Mouse (Mus musculus) left cerebral cortex, adult 9 months (tissue): ENCODE data around the gene Lsamp.

ENCODE experiments used
- DNase-seq, 2 experiments: peaks; one replicate each; pipeline ENCODE4 v3.0.0; 2022; ENCODE audit warnings: low spot score in 2 of 2

The Lsamp gene

DNA sequence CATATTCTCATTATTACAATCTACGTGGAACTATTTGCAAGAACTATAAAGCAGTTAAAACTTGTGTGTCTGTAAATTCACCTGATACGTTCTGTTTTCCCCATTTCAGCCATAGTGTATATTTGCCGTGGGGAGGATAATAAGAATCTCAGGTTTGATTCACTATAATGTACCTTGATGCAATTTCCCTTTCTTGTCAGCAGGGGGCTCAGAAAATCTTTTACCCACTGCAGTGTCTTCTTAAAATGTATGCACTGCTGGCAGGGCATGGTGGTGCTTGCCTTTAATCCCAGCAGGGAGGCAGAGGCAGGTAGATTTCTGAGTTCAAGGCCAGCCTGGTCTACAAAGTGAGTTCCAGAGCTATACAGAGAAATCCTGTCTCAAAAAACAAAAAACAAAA is 287.7 kb downstream of the Lsamp start:
- DNase-seq = no peak

DNA sequence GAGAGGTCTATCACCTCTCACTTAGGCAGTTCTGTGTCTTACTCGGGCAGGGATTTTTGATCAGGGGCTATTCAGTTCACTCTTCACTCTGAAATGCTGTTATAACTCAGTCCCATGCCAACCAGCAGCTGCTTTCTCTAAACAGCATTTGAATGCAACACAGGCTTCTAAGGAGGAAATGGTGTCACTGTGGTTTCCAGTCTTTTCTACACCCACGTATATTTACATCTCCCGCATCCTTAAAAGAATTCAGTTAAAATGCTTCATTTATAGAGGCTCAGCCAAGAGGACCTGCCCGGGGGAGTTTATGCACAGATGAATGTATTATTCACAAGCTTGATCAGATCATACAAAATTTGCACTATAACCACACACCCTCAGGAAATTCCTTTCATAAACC is 306.0 kb downstream of the Lsamp start:
- peak in 1 of 2 experiments; percentile 22 for DNase-seq

DNA sequence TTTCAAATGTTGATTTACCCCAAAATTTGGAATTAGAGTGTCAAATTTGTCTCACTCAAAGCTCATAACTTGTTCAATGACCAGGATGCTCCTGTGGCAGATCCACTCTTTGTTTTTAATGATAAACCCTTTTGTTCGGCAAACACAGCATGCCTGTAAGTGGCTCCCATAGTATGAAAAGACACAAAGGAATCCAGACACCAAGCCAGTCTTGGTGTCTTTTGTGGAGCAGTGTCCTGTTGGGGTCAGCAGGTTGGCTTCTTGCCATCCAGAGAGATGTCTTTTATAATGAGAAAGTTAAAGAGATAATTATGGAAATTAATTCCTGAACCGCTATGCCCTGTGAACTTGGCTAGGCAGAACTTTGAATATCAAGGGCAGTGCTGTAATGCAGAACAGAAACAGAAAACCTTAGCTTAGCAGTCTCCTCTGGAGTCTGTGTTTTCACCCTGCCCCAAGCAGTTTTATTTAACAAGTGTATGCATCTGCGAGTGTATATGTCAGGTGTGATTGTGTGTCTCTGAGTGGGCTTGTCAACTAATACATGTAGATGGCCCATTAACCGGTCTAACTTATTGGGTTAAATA is 310.2 kb downstream of the Lsamp start:
- no peak for DNase-seq

DNA sequence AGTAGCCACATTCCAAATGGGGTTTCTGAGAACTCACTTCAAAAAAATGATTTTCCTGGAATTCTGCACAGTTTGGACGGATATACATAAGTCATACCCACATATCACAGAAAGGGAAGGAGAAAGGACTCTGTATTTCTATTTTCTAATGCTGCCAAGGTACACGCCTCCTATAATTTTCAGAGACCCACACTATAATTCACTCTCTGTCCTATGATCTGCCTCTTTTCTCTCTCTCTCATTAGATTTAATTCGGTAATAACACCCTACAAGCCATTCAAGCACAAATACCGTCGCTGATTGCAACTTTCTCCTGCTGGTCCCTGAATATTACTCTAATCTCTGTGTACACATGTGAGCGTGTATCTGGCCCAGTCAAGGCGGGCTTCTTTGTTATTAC is 311.1 kb downstream of the Lsamp start:
- DNase-seq = no peak

DNA sequence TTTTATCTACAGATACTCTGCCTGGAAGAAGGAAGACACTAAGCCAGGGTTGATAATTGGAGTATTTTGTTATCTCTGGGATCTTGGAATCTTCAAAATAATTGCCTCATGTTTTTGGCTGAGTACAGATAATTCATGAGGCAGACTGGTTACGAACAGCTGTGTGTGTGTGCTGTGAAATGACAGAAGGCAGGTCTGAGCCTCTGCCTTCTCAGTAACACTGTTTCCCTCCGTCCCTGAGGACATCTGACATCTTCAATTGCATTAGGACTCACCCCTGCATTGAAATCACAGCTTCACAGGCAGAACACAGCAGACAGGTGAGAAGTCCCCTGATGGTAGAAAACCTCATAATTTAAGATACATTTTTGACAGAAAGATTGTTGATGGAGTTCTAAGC is 323.5 kb downstream of the Lsamp start:
- DNase-seq = no peak

GRCm38 (mm10) chr16:40316199-40316598 is 332.0 kb downstream of the Lsamp start:
- no peak for DNase-seq

GRCm38 (mm10) chr16:40324811-40325210 is 340.6 kb downstream of the Lsamp start:
- no peak for DNase-seq

- no peak for DNase-seq
Observed at GRCm38 (mm10) chr16:40328249-40328820, 344.2 kb downstream of the Lsamp start.

DNA sequence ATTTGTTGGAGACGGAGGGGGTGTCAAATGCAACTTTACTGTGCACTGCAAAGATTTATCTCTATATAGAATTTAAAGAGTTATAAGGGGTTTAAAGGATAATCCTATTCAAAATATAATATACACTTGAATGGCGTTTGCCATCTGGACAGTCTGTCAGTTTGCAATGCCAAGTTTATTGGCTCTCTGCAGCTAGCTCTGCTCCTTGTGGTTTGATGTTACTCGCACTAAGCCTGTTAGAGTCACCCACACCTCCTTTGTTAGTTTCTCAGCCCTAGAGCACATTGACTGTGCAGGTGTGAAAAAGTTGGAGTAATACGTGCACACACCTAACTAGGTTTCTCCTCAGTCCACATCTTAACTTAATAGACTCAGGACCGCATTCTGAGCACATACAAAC is 385.5 kb downstream of the Lsamp start:
- no peak for DNase-seq

GRCm38 (mm10) chr16:40371291-40371690 is 387.1 kb downstream of the Lsamp start:
- DNase-seq = no peak

DNA sequence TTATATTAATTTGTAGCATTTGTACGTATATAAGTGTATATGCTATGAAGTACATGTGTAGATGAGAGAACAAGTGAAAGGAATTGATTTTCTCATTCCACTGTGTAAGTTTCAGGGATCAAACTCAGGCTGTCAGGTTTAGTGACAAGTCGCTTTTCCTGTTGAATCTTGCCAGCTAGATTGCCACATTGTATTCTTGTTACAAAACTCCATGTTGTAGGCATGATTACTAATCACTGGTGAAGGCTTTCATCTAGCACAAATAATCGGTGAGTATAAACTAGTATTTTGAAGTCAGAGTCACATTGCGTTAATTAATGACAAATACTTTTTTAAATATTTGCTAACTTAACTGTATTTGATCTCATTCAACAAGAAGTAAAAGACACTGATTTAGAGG is 391.2 kb downstream of the Lsamp start:
- no peak for DNase-seq

- no peak for DNase-seq
Observed at GRCm38 (mm10) chr16:40377129-40377799, 393.1 kb downstream of the Lsamp start.

- no peak for DNase-seq
Observed at GRCm38 (mm10) chr16:40392106-40392505, 407.9 kb downstream of the Lsamp start.

GRCm38 (mm10) chr16:40399531-40399930 is 415.4 kb downstream of the Lsamp start:
- DNase-seq = no peak

DNA sequence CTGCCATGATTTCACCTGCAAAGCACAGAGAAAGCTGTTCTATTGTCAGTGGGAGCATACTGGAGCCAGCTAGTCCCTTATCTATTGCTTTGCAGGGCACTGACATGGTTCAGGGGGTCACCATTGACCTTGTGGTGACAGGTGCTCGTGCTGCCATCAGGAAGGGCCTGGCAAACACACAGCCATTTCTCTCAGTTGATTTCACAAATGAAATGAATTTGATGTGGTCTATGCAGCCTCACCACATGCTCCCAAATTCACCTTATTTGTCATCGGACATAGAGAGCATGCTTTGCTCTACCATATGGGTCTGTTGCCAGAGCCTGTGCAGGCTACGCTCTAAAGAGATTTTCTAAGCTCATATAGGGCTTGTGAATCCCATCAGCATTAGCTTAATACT is 450.1 kb downstream of the Lsamp start:
- DNase-seq = no peak

- no peak for DNase-seq
Observed at GRCm38 (mm10) chr16:40436415-40436814, 452.3 kb downstream of the Lsamp start.

- DNase-seq = no peak
Observed at GRCm38 (mm10) chr16:40437879-40438278, 453.7 kb downstream of the Lsamp start.

GRCm38 (mm10) chr16:40438876-40439275 is 454.7 kb downstream of the Lsamp start:
- DNase-seq = no peak

- peak in 1 of 2 experiments; percentile 30 for DNase-seq
Observed at GRCm38 (mm10) chr16:40446587-40446986, 462.4 kb downstream of the Lsamp start.

DNA sequence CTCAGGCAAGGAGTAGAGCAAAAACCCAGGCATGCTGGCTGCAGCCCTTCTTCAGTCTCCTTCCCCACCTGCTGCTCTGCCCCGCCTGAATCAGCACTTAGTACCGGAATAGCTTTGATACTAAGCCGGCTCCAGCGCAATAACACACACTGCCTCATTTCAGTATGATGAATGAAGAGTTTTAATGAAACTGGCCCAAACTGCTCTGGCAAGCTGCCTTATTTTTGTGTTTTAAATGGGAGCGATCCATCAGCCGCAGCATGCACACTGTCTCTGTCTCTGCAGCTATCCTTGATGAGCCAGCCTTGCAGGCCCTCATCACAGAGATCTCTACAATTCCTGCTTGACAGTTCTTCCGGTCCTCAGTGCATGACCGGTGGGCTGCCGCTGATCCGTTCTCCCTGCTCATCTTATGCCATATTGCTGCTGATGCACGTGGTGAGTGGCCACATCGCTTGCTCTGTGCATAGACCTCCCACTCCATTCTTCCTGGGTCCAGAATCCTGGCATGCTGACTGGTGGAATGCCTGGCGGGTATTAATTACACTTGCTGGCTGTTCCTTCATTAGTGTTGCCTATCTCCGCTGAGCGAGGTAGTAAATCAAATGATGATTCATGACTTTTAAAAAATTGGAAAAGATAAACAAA is 479.4 kb downstream of the Lsamp start:
- DNase-seq = no peak

DNA sequence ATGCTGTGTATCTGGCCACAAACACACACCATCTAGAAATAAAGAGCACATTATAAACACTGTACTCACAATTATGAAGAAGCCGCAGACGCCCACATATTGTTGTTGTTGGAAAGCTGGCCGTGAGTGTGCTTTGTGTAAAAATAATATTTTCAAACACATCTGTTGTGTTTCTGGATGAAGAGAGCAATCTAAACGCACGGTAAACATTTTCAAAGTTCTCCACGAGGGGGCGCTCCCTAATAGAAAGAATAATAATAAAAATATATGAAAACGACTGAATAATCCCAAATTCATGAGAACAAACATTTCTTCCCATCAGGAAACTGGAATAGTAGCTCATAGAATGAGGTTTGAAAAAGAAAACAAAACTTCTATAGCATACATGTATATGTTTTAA is 482.4 kb downstream of the Lsamp start:
- peak in 1 of 2 experiments; percentile 65 for DNase-seq

DNA sequence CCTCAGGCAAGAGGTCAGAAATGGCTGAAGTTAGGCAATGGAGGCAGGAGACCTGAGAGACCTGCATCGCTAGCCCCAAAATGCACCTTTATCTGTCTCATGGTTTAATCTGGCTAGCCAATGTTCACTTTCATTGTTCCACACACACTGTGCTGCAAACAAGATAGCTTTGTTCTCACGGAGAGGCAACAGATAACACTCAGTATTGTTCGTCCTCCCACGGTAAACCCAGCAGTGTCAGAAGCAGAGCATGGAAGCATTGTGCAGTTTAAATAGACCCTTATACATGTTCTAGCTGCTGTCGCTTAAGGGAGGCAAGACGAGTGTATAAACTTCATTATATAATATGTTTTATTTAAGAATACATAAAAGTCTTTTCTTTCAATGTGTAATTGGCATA is 486.8 kb downstream of the Lsamp start:
- DNase-seq = peak in 1 of 2 experiments; percentile 12

DNA sequence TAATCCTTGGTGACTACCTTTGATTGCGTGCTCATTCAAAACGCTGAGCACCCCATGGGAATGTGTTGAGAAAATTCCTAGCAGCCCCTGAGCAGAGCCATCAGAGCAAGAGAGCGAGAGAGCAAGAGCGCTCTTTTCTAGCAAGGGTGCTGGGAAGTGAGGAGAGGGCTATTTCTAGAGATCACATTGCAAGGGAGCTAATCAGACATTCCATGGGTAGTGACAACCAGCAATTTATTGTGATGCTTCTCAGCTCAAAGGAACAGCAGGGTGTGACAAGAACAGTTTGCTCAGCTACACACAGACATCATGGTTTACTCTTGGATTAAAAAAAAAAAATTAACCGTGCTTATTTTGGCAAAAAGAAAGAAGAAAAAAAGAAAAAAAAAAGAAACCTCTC is 487.8 kb downstream of the Lsamp start:
- peak in 1 of 2 experiments; percentile 28 for DNase-seq
